Mouse (Mus musculus): ENCODE data around the gene Ash1l. TPM values are rescaled to one million over a fixed set of nuclear protein-coding genes. Genes with fewer than 3 reads are reported as not detected.
A peak's percentile ranks its signal among the peaks of the same experiment; 100 is the strongest.

Ash1l gene
- total RNA-seq (2015) (29.0 and 32.4 TPM in 2 replicates), total RNA-seq (2017) (18.4 and 28.1 TPM in 2 replicates)

GRCm38 (mm10) chr3:88950576-88951326 lies at the start of gene Ash1l, which contains the start of gene Dap3:
Gene Ash1l (plus strand): TSS chr3:88950622.
Gene Dap3 (minus strand): TSS chr3:88951181.
- peak; percentile 78 for ATAC-seq (ENCODE audit: poor library complexity, severe bottlenecking)

- no peak for ATAC-seq (ENCODE audit: poor library complexity, severe bottlenecking)
Measured at GRCm38 (mm10) chr3:88904803-88905202, 45.6 kb upstream of the Ash1l start.

- no peak for ATAC-seq (ENCODE audit: poor library complexity, severe bottlenecking)
Measured at GRCm38 (mm10) chr3:88905209-88905608, 45.2 kb upstream of the Ash1l start.

- ATAC-seq (ENCODE audit: poor library complexity, severe bottlenecking): no peak
Measured at GRCm38 (mm10) chr3:88905741-88906140, 44.7 kb upstream of the Ash1l start.

- ATAC-seq (ENCODE audit: poor library complexity, severe bottlenecking): no peak
Measured at GRCm38 (mm10) chr3:88906393-88907159, 43.8 kb upstream of the Ash1l start.

GRCm38 (mm10) chr3:88912585-88912984 lies 37.8 kb upstream of the Ash1l start:
- ATAC-seq (ENCODE audit: poor library complexity, severe bottlenecking): no peak

GRCm38 (mm10) chr3:88913511-88914383 lies 36.7 kb upstream of the Ash1l start, which contains the start of gene Msto1:
Gene Msto1 (minus strand): TSS chr3:88913999.
- peak; percentile 100 for ATAC-seq (ENCODE audit: poor library complexity, severe bottlenecking)

- ATAC-seq (ENCODE audit: poor library complexity, severe bottlenecking): 0 out of 2 replicates have a peak, but pooled peaks have one; percentile 5
Measured at GRCm38 (mm10) chr3:88914384-88914810, 36.0 kb upstream of the Ash1l start.

- no peak for ATAC-seq (ENCODE audit: poor library complexity, severe bottlenecking)
Measured at GRCm38 (mm10) chr3:88918981-88919380, 31.4 kb upstream of the Ash1l start.

GRCm38 (mm10) chr3:88921411-88921810 lies 29.0 kb upstream of the Ash1l start:
- ATAC-seq (ENCODE audit: poor library complexity, severe bottlenecking): no peak

GRCm38 (mm10) chr3:88923989-88924591 lies 26.3 kb upstream of the Ash1l start:
- ATAC-seq (ENCODE audit: poor library complexity, severe bottlenecking): no peak

- no peak for ATAC-seq (ENCODE audit: poor library complexity, severe bottlenecking)
Measured at GRCm38 (mm10) chr3:88925651-88926050, 24.8 kb upstream of the Ash1l start.

GRCm38 (mm10) chr3:88929501-88929900 lies 20.9 kb upstream of the Ash1l start:
- ATAC-seq (ENCODE audit: poor library complexity, severe bottlenecking): no peak

GRCm38 (mm10) chr3:88939071-88939470 lies 11.4 kb upstream of the Ash1l start:
- ATAC-seq (ENCODE audit: poor library complexity, severe bottlenecking): no peak

GRCm38 (mm10) chr3:88939749-88940148 lies 10.7 kb upstream of the Ash1l start:
- peak; percentile 64 for ATAC-seq (ENCODE audit: poor library complexity, severe bottlenecking)

- ATAC-seq (ENCODE audit: poor library complexity, severe bottlenecking): no peak
Measured at GRCm38 (mm10) chr3:88942316-88942880, 8.0 kb upstream of the Ash1l start.

- no peak for ATAC-seq (ENCODE audit: poor library complexity, severe bottlenecking)
Measured at GRCm38 (mm10) chr3:88944109-88944508, 6.3 kb upstream of the Ash1l start.

GRCm38 (mm10) chr3:88949786-88950575 lies 441 bp upstream of the Ash1l start:
- ATAC-seq (ENCODE audit: poor library complexity, severe bottlenecking): peak; percentile 71

GRCm38 (mm10) chr3:88951327-88951800 lies 942 bp downstream of the Ash1l start:
- ATAC-seq (ENCODE audit: poor library complexity, severe bottlenecking): no peak

All from megakaryocyte, adult 5-6 weeks (primary cell).